Mouse (Mus musculus): ENCODE results near the gene Slc7a4. TPM values are rescaled to one million over a fixed set of nuclear protein-coding genes. Genes with fewer than 3 reads are reported as not detected.

Gene Slc7a4
- total RNA-seq, 2 experiments from 2014 or later, result 4.2 to 4.3 TPM

Other genes starting within 250 kb of the Slc7a4 start
- gene Snap29, start 177.2 kb downstream of the Slc7a4 start, total RNA-seq (2021), result 10 to 100 TPM; 15.8 to 17.0 TPM
- 10 to 100 TPM; 54.9 to 63.4 TPM for gene Pi4ka, start 176.9 kb downstream of the Slc7a4 start, total RNA-seq (2021)
- 10 to 100 TPM; 28.9 to 29.4 TPM for gene Crkl, start 131.2 kb downstream of the Slc7a4 start, total RNA-seq (2021)
- under 1 TPM in 1 of 2 experiments, not detected in 1; 0.18 TPM for gene Aifm3, start 93.6 kb downstream of the Slc7a4 start, total RNA-seq (2021)
- gene Lztr1, start 74.5 kb downstream of the Slc7a4 start, total RNA-seq (2021), result 10 to 100 TPM; 31.8 to 32.1 TPM
- 10 to 100 TPM; 13.5 to 13.6 TPM for gene Thap7, start 52.1 kb downstream of the Slc7a4 start, total RNA-seq (2021)
- gene Lrrc74b, start 22.0 kb downstream of the Slc7a4 start, total RNA-seq (2021), result not detected
- 1 to 10 TPM; 1.8 TPM for gene P2rx6, start 21.3 kb downstream of the Slc7a4 start, total RNA-seq (2021)
- gene Smpd4, start 36.1 kb upstream of the Slc7a4 start, total RNA-seq (2021), result 10 to 100 TPM; 18.9 to 20.6 TPM
- gene Ccdc74a, start 63.3 kb upstream of the Slc7a4 start, total RNA-seq (2021), result under 1 TPM; 0.35 to 0.57 TPM
- gene Med15, start 149.7 kb upstream of the Slc7a4 start, total RNA-seq (2021), result 10 to 100 TPM; 21.0 to 25.0 TPM
- 10 to 100 TPM; 18.2 to 24.2 TPM for gene Klhl22, start 176.4 kb upstream of the Slc7a4 start, total RNA-seq (2021)
- gene Scarf2, start 214.1 kb upstream of the Slc7a4 start, total RNA-seq (2021), result 1 to 10 TPM; 4.8 TPM
- gene B830017H08Rik, start 249.9 kb upstream of the Slc7a4 start, total RNA-seq (2021), result not detected

All from heart, adult 18-20 months (tissue).